Mouse (Mus musculus): ENCODE data around the gene Tmem95. TPM values are rescaled to one million over a fixed set of nuclear protein-coding genes. Genes with fewer than 3 reads are reported as not detected.

Gene Tmem95
- polyA plus RNA-seq, 2 experiments: not detected

- H3K36me3 ChIP-seq (replicated peaks; ENCODE audit: control insufficient read depth, insufficient read depth, low read depth): peaks cover 31% of the 10 kb centered on the region
- TF ChIP-seq CTCF (IDR thresholded peaks at IDR 0.05; ENCODE audit: low read depth) (peak; percentile 85), EP300 (IDR thresholded peaks at IDR 0.05; ENCODE audit: low read depth) (no peak)
- peak within 1 kb of the TSS; percentile 99 for H3K27ac ChIP-seq
- peak; percentile 88 for ATAC-seq (ENCODE audit: insufficient read depth)
- under 1% methylated on average over 78 of the region's 78 CpGs for whole genome bisulfite sequencing (ENCODE audit: insufficient replicate concordance)
- peaks cover 42 to 45% of the 10 kb centered on the region in 2 experiments for H3K4me1 ChIP-seq (replicated peaks; ENCODE audit: control insufficient read depth in 2 of 2, insufficient read depth in 2 of 2, low read length in 1 of 2)
- no peaks in the 10 kb centered on the region for H3K9me3 ChIP-seq (ENCODE audit: control insufficient read depth, low read length)
- no peaks in the 10 kb centered on the region for H3K27me3 ChIP-seq (ENCODE audit: control insufficient read depth, insufficient read depth, low read length)
- peak within 1 kb of the TSS; percentile 100 for H3K4me2 ChIP-seq (ENCODE audit: low read depth)
- peak within 1 kb of the TSS; percentile 84 for H3K9ac ChIP-seq (replicated peaks)
- peak within 1 kb of the TSS; percentile 99 for H3K4me3 ChIP-seq (ENCODE audit: insufficient read depth in 1 of 2, low read depth in 2 of 2, low read length in 2 of 2)
- peak; percentile 99 to 100 (median 99) for DNase-seq (ENCODE audit: low read depth in 3 of 3, low spot score in 3 of 3)
These were observed 43.5 kb upstream of the Tmem95 start, which contains the start of gene Eif5a for GRCm38 (mm10) chr11:69921114-69922011. Gene Eif5a (minus strand): TSS chr11:69921958.

GRCm38 (mm10) chr11:69920266-69921031 is 42.6 kb upstream of the Tmem95 start:
- H3K4me1 ChIP-seq (replicated peaks; ENCODE audit: control insufficient read depth in 2 of 2, insufficient read depth in 2 of 2, low read length in 1 of 2): peaks cover 49 to 51% of the 10 kb centered on the region in 2 experiments
- TF ChIP-seq CTCF (IDR thresholded peaks at IDR 0.05; ENCODE audit: low read depth) (peak; percentile 23; the same call in 1 of the 2 replicates), EP300 (IDR thresholded peaks at IDR 0.05; ENCODE audit: low read depth) (no peak)
- peaks cover 39% of the 10 kb centered on the region for H3K36me3 ChIP-seq (replicated peaks; ENCODE audit: control insufficient read depth, insufficient read depth, low read depth)
- DNase-seq (ENCODE audit: low read depth in 3 of 3, low spot score in 3 of 3) (no peak), ATAC-seq (ENCODE audit: insufficient read depth) (peak; percentile 20)
- peak overlapping the region; percentile 100 for H3K4me2 ChIP-seq (ENCODE audit: low read depth)
- H3K27ac ChIP-seq: peak overlapping the region; percentile 95
- H3K27me3 ChIP-seq (ENCODE audit: control insufficient read depth, insufficient read depth, low read length): no peaks in the 10 kb centered on the region
- under 1% methylated on average over 57 of the region's 65 CpGs for WGBS (ENCODE audit: insufficient replicate concordance)
- H3K9ac ChIP-seq (replicated peaks): peak overlapping the region; percentile 81
- H3K9me3 ChIP-seq (ENCODE audit: control insufficient read depth, low read length): no peaks in the 10 kb centered on the region
- H3K4me3 ChIP-seq (ENCODE audit: insufficient read depth in 1 of 2, low read depth in 2 of 2, low read length in 2 of 2): peak overlapping the region; percentile 99

- Histone ChIP-seq H3K4me2 (ENCODE audit: low read depth) (peak overlapping the region; percentile 100), H3K36me3 (replicated peaks; ENCODE audit: control insufficient read depth, insufficient read depth, low read depth) (peaks cover 44% of the 10 kb centered on the region), H3K9ac (replicated peaks) (peak overlapping the region; percentile 81), H3K27me3 (ENCODE audit: control insufficient read depth, insufficient read depth, low read length) (no peaks in the 10 kb centered on the region), H3K4me3 (ENCODE audit: insufficient read depth in 1 of 2, low read depth in 2 of 2, low read length in 2 of 2) (peak overlapping the region; percentile 99), H3K9me3 (ENCODE audit: control insufficient read depth, low read length) (no peaks in the 10 kb centered on the region), H3K27ac (peak overlapping the region; percentile 95), H3K4me1 (replicated peaks; ENCODE audit: control insufficient read depth in 2 of 2, insufficient read depth in 2 of 2, low read length in 1 of 2) (peaks cover 51 to 55% of the 10 kb centered on the region in 2 experiments)
- WGBS (ENCODE audit: insufficient replicate concordance): under 1% methylated on average over 17 of the region's 17 CpGs
- DNase-seq (ENCODE audit: low read depth in 3 of 3, low spot score in 3 of 3) (peak; percentile 80 to 90 (median 85)), ATAC-seq (ENCODE audit: insufficient read depth) (peak; percentile 37)
- TF ChIP-seq EP300 (IDR thresholded peaks at IDR 0.05; ENCODE audit: low read depth) (no peak), CTCF (IDR thresholded peaks at IDR 0.05; ENCODE audit: low read depth) (no peak)
These were observed 41.9 kb upstream of the Tmem95 start for GRCm38 (mm10) chr11:69919661-69920265.

GRCm38 (mm10) chr11:69919053-69919452 is 41.2 kb upstream of the Tmem95 start:
- Histone ChIP-seq H3K27me3 (ENCODE audit: control insufficient read depth, insufficient read depth, low read length) (no peaks in the 10 kb centered on the region), H3K9me3 (ENCODE audit: control insufficient read depth, low read length) (no peaks in the 10 kb centered on the region), H3K27ac (peak overlapping the region; percentile 95), H3K36me3 (replicated peaks; ENCODE audit: control insufficient read depth, insufficient read depth, low read depth) (peaks cover 44% of the 10 kb centered on the region), H3K9ac (replicated peaks) (peak overlapping the region; percentile 81), H3K4me1 (replicated peaks; ENCODE audit: control insufficient read depth in 2 of 2, insufficient read depth in 2 of 2, low read length in 1 of 2) (peaks cover 51 to 56% of the 10 kb centered on the region in 2 experiments), H3K4me2 (ENCODE audit: low read depth) (peak overlapping the region; percentile 100), H3K4me3 (ENCODE audit: insufficient read depth in 1 of 2, low read depth in 2 of 2, low read length in 2 of 2) (peak overlapping the region; percentile 99)
- ATAC-seq (ENCODE audit: insufficient read depth) (no peak), DNase-seq (ENCODE audit: low read depth in 3 of 3, low spot score in 3 of 3) (no peak)
- TF ChIP-seq CTCF (IDR thresholded peaks at IDR 0.05; ENCODE audit: low read depth): no peak
- TF ChIP-seq EP300 (IDR thresholded peaks at IDR 0.05; ENCODE audit: low read depth): no peak
- 43% methylated on average over 9 of the region's 9 CpGs for WGBS (ENCODE audit: insufficient replicate concordance)

All from liver, embryonic 14.5 days (tissue).